Mouse (Mus musculus): Measurements from ENCODE around the gene Gm5862. TPM values are rescaled to one million over a fixed set of nuclear protein-coding genes. Genes with fewer than 3 reads are reported as not detected.

Gene Gm5862
- 0.12 TPM in 1 of 2 replicates, not detected in the other for polyA plus RNA-seq (2015; fragmentation: Nextera tagmentation; extraction: Ambion mirVana)

GRCm38 (mm10) chr5:26022816-26023215 is at the start of gene Gm5862:
TSS of gene Gm5862 (minus strand) at chr5:26022916.

GRCm38 (mm10) chr5:26058481-26058880 is 35.8 kb upstream of the Gm5862 start, which contains the start of gene Gm7347:
TSS of gene Gm7347 (minus strand) at chr5:26058581.

GRCm38 (mm10) chr5:26039458-26039857 is 16.7 kb upstream of the Gm5862 start, which contains the start of gene Speer4a:
TSS of gene Speer4a (minus strand) at chr5:26039558.

GRCm38 (mm10) chr5:26004698-26005097 is 18.0 kb downstream of the Gm5862 start, which contains the start of gene Gm1979:
TSS of gene Gm1979 (minus strand) at chr5:26004798.

GRCm38 (mm10) chr5:25988550-25988949 is 34.2 kb downstream of the Gm5862 start, which contains the start of gene Gm21698:
TSS of gene Gm21698 (minus strand) at chr5:25988650.

GRCm38 (mm10) chr5:25972563-25972962 is 50.2 kb downstream of the Gm5862 start, which contains the start of gene Gm21680:
TSS of gene Gm21680 (minus strand) at chr5:25972663.

Other genes with a start within 250 kb of the Gm5862 start
- gene Gm21663, start 80.5 kb downstream of the Gm5862 start, polyA plus RNA-seq (2015; fragmentation: Nextera tagmentation; extraction: Ambion mirVana), result 0.16 and 0.18 TPM in 2 replicates
- gene Gm21671, start 68.5 kb downstream of the Gm5862 start, polyA plus RNA-seq (2015; fragmentation: Nextera tagmentation; extraction: Ambion mirVana), result 0.11 and 0.23 TPM in 2 replicates
- gene Gm21680, start 50.3 kb downstream of the Gm5862 start, polyA plus RNA-seq (2015; fragmentation: Nextera tagmentation; extraction: Ambion mirVana), result 0.06 and 0.25 TPM in 2 replicates
- 0.12 and 0.31 TPM in 2 replicates for gene Gm21698, start 34.3 kb downstream of the Gm5862 start, polyA plus RNA-seq (2015; fragmentation: Nextera tagmentation; extraction: Ambion mirVana)
- gene Gm1979, start 18.1 kb downstream of the Gm5862 start, polyA plus RNA-seq (2015; fragmentation: Nextera tagmentation; extraction: Ambion mirVana), result 0.12 and 0.17 TPM in 2 replicates
- 0.13 and 0.42 TPM in 2 replicates for gene Speer4a, start 16.6 kb upstream of the Gm5862 start, polyA plus RNA-seq (2015; fragmentation: Nextera tagmentation; extraction: Ambion mirVana)
- gene Gm7347, start 35.7 kb upstream of the Gm5862 start, polyA plus RNA-seq (2015; fragmentation: Nextera tagmentation; extraction: Ambion mirVana), result 0.06 and 0.27 TPM in 2 replicates
- 0.06 and 0.10 TPM in 2 replicates for gene Gm10471, start 66.4 kb upstream of the Gm5862 start, polyA plus RNA-seq (2015; fragmentation: Nextera tagmentation; extraction: Ambion mirVana)
- 0.08 TPM in 1 of 2 replicates, not detected in the other for gene 5031410I06Rik, start 82.4 kb upstream of the Gm5862 start, polyA plus RNA-seq (2015; fragmentation: Nextera tagmentation; extraction: Ambion mirVana)
- 0.14 and 0.30 TPM in 2 replicates for gene Gm10220, start 98.5 kb upstream of the Gm5862 start, polyA plus RNA-seq (2015; fragmentation: Nextera tagmentation; extraction: Ambion mirVana)
- 0.16 and 0.22 TPM in 2 replicates for gene Gm7361, start 234.8 kb upstream of the Gm5862 start, polyA plus RNA-seq (2015; fragmentation: Nextera tagmentation; extraction: Ambion mirVana)